Mouse (Mus musculus): Measurements from ENCODE around the gene Nrxn3. TPM values are rescaled to one million over a fixed set of nuclear protein-coding genes. Genes with fewer than 3 reads are reported as not detected.

Nrxn3 gene
- polyA plus RNA-seq, 1 experiment from 2014 or later: 1.4 TPM

DNA sequence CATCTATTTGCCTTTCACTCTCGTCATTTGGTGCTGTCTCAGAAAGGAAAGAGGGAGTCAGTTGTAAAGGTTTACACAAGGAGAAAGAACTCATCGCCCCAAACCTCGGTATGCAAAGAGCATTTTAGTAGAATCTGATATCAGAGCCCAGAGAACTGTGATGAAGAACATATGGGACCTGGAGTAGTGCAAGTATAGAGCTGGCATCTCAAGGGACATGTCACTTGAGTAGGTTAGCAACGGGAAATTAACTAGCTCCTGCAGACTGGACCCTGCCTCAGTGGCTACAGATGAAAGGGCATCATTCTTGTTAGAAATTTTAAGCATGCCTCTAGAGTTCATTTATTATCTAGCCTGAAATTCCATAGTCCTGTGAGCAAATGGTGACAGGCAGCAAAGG lies 1099.5 kb downstream of the Nrxn3 start:
- Histone ChIP-seq H3K36me3 (ENCODE audit: control insufficient read depth, insufficient read depth, low read length) (no peaks in the 10 kb centered on the region), H3K9ac (ENCODE audit: low read depth, low read length) (no peak overlapping the region), H3K4me3 (ENCODE audit: low read length) (no peak overlapping the region), H3K4me2 (ENCODE audit: low read depth, low read length) (no peak overlapping the region), H3K4me1 (ENCODE audit: control insufficient read depth, insufficient read depth, low read length) (no peaks in the 10 kb centered on the region), H3K27ac (ENCODE audit: low read length) (no peak overlapping the region), H3K9me3 (ENCODE audit: control insufficient read depth, low read length) (no peaks in the 10 kb centered on the region), H3K27me3 (replicated peaks; ENCODE audit: control insufficient read depth, insufficient read depth, low read length) (no peaks in the 10 kb centered on the region)
- no peak for ATAC-seq
- 56% methylated on average over 4 of the region's 4 CpGs for WGBS

DNA sequence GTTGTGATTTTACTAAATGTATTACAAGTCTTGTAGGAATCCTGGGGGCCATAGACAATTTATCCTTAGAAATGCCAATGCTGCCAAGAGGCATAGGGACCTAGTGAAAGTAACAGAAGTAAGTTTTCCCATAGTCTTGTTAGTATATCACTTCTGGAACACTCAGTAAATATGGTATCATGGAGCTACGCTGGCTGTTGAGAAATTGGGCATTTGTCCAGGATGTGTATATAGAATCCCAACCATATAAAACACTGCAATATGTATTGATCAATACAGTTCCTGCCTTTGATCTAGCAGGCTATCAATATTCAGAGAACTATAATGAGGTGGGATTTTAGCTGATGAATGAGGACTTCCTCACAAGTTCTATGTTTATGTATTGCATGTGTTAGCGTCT lies 1107.3 kb downstream of the Nrxn3 start:
- no peaks in the 10 kb centered on the region for H3K9me3 ChIP-seq (ENCODE audit: control insufficient read depth, low read length)
- 60% methylated on average over 2 of the region's 2 CpGs for WGBS
- no peaks in the 10 kb centered on the region for H3K27me3 ChIP-seq (replicated peaks; ENCODE audit: control insufficient read depth, insufficient read depth, low read length)
- H3K4me1 ChIP-seq (ENCODE audit: control insufficient read depth, insufficient read depth, low read length): no peaks in the 10 kb centered on the region
- no peak for ATAC-seq
- H3K27ac ChIP-seq (ENCODE audit: low read length): no peak overlapping the region
- H3K9ac ChIP-seq (ENCODE audit: low read depth, low read length): no peak overlapping the region
- no peak overlapping the region for H3K4me2 ChIP-seq (ENCODE audit: low read depth, low read length)
- no peak overlapping the region for H3K4me3 ChIP-seq (ENCODE audit: low read length)
- no peaks in the 10 kb centered on the region for H3K36me3 ChIP-seq (ENCODE audit: control insufficient read depth, insufficient read depth, low read length)

DNA sequence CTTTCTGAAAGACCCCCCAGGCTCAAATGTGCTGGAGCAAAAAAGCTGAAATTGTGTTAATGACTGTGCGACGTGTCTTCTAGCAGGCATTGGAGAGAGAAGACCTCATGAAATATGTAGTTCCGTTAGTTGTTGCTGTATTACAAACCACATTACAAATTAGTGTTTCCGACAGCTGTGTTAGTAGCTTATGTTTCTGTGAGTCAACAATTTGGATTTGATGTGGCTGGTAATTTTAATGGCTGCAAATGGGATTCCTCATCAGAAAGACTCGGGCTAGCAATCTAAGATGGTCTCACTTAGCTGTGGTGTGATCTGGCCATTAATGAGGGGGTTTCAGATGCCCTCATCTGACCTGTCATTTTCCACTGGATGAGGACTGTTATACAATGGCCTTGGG lies 1107.7 kb downstream of the Nrxn3 start:
- Histone ChIP-seq H3K9ac (ENCODE audit: low read depth, low read length) (no peak overlapping the region), H3K4me3 (ENCODE audit: low read length) (no peak overlapping the region), H3K9me3 (ENCODE audit: control insufficient read depth, low read length) (no peaks in the 10 kb centered on the region), H3K36me3 (ENCODE audit: control insufficient read depth, insufficient read depth, low read length) (no peaks in the 10 kb centered on the region), H3K4me2 (ENCODE audit: low read depth, low read length) (no peak overlapping the region), H3K27me3 (replicated peaks; ENCODE audit: control insufficient read depth, insufficient read depth, low read length) (no peaks in the 10 kb centered on the region), H3K4me1 (ENCODE audit: control insufficient read depth, insufficient read depth, low read length) (no peaks in the 10 kb centered on the region), H3K27ac (ENCODE audit: low read length) (no peak overlapping the region)
- no peak for ATAC-seq
- 72% methylated on average over 5 of the region's 5 CpGs for whole genome bisulfite sequencing

DNA sequence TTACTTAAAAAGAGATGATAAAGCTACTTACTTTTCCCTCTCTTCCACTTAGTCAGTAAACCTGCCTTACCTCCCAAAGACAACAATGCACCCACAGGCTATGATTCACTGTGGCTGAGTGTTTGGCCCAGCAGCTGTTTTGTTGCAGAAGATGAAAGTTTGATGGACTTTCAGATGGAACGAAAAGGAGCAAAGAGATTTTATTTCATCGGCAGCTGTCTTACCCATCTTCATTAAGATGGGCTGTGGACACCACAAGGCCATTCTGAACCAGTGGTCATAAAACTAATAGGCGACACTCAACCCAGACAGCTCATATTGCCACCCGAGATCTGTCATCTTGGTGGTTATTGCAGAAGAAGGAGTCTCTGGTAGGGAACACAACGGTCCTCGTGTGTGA lies 1108.6 kb downstream of the Nrxn3 start:
- no peak for ATAC-seq
- Histone ChIP-seq H3K36me3 (ENCODE audit: control insufficient read depth, insufficient read depth, low read length) (no peaks in the 10 kb centered on the region), H3K27ac (ENCODE audit: low read length) (no peak overlapping the region), H3K4me2 (ENCODE audit: low read depth, low read length) (no peak overlapping the region), H3K27me3 (replicated peaks; ENCODE audit: control insufficient read depth, insufficient read depth, low read length) (no peaks in the 10 kb centered on the region), H3K4me1 (ENCODE audit: control insufficient read depth, insufficient read depth, low read length) (no peaks in the 10 kb centered on the region), H3K9ac (ENCODE audit: low read depth, low read length) (no peak overlapping the region), H3K4me3 (ENCODE audit: low read length) (no peak overlapping the region), H3K9me3 (ENCODE audit: control insufficient read depth, low read length) (no peaks in the 10 kb centered on the region)
- WGBS: 88% methylated on average over 6 of the region's 6 CpGs

DNA sequence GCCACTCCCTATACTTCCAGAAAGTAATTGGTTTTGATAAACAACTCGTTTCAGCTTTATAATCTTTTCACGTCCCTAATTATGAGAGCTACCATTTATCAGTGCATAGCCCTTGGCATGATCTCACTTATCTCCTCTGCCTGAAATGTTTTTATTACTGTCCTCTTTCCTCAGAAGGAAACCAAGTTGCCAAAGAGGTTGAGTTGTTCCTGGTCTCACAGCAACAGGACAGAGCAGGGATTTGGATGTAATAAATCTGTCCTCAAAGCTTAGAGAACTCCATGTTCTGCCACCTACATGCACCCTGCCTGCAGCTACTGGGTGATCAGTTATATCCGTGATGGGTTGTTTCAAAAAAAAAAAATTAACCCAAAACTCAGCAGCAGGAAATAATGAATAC lies 1113.6 kb downstream of the Nrxn3 start:
- no peaks in the 10 kb centered on the region for H3K9me3 ChIP-seq (ENCODE audit: control insufficient read depth, low read length)
- H3K4me3 ChIP-seq (ENCODE audit: low read length): no peak overlapping the region
- no peaks in the 10 kb centered on the region for H3K27me3 ChIP-seq (replicated peaks; ENCODE audit: control insufficient read depth, insufficient read depth, low read length)
- no peak for ATAC-seq
- no peak overlapping the region for H3K4me2 ChIP-seq (ENCODE audit: low read depth, low read length)
- no peak overlapping the region for H3K27ac ChIP-seq (ENCODE audit: low read length)
- no peak overlapping the region for H3K9ac ChIP-seq (ENCODE audit: low read depth, low read length)
- no peaks in the 10 kb centered on the region for H3K36me3 ChIP-seq (ENCODE audit: control insufficient read depth, insufficient read depth, low read length)
- WGBS: 35% methylated on average over 3 of the region's 3 CpGs
- H3K4me1 ChIP-seq (ENCODE audit: control insufficient read depth, insufficient read depth, low read length): no peaks in the 10 kb centered on the region

DNA sequence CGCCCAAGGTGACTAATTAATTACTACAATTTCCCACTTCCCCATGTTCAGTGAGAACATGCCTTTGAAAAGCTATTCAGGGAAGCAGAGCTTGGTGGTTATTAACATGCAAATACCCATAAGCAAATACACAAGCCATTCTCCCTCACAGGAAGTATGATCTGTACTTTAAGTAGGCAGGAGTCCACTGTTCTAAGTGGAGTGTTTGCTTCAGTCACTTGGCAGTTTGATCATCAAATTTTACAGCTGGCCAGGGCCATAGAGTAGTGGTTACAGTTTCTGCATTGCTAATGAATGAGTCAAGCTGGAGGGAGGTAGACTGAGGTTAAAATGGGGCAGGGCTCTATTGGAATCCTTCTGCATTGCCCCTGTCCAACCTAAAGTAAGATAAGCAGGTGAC lies 1120.2 kb downstream of the Nrxn3 start:
- H3K4me2 ChIP-seq (ENCODE audit: low read depth, low read length): no peak overlapping the region
- no peaks in the 10 kb centered on the region for H3K9me3 ChIP-seq (ENCODE audit: control insufficient read depth, low read length)
- no peak overlapping the region for H3K4me3 ChIP-seq (ENCODE audit: low read length)
- no peak for ATAC-seq
- H3K4me1 ChIP-seq (ENCODE audit: control insufficient read depth, insufficient read depth, low read length): no peaks in the 10 kb centered on the region
- H3K9ac ChIP-seq (ENCODE audit: low read depth, low read length): no peak overlapping the region
- H3K36me3 ChIP-seq (ENCODE audit: control insufficient read depth, insufficient read depth, low read length): no peaks in the 10 kb centered on the region
- no peak overlapping the region for H3K27ac ChIP-seq (ENCODE audit: low read length)
- H3K27me3 ChIP-seq (replicated peaks; ENCODE audit: control insufficient read depth, insufficient read depth, low read length): no peaks in the 10 kb centered on the region
- 84% methylated on average over 1 of the region's 1 CpGs for WGBS

DNA sequence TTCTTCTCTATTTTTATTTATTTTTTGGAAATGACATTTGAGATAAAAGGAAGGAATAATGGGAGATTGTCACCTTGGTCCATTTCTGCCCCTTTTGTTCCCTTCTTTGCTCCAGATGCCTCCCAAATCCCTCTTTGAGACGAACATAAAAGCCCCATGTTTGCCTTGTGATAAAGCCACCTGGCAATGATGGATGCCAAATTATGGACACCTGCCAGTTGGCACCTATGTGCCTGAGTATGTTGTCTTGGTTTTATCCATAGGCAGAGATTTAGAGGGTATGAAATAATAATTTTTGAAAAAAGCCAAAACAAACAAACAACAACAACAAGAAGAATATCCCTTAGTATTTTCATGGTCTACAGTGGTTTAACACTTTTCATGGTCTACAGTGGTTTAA lies 1125.4 kb downstream of the Nrxn3 start:
- WGBS: 53% methylated on average over 1 of the region's 1 CpGs
- no peak for ATAC-seq
- H3K36me3 ChIP-seq (ENCODE audit: control insufficient read depth, insufficient read depth, low read length): no peaks in the 10 kb centered on the region
- H3K9me3 ChIP-seq (ENCODE audit: control insufficient read depth, low read length): no peaks in the 10 kb centered on the region
- H3K9ac ChIP-seq (ENCODE audit: low read depth, low read length): no peak overlapping the region
- H3K27ac ChIP-seq (ENCODE audit: low read length): no peak overlapping the region
- no peak overlapping the region for H3K4me3 ChIP-seq (ENCODE audit: low read length)
- no peaks in the 10 kb centered on the region for H3K27me3 ChIP-seq (replicated peaks; ENCODE audit: control insufficient read depth, insufficient read depth, low read length)
- no peak overlapping the region for H3K4me2 ChIP-seq (ENCODE audit: low read depth, low read length)
- H3K4me1 ChIP-seq (ENCODE audit: control insufficient read depth, insufficient read depth, low read length): no peaks in the 10 kb centered on the region

DNA sequence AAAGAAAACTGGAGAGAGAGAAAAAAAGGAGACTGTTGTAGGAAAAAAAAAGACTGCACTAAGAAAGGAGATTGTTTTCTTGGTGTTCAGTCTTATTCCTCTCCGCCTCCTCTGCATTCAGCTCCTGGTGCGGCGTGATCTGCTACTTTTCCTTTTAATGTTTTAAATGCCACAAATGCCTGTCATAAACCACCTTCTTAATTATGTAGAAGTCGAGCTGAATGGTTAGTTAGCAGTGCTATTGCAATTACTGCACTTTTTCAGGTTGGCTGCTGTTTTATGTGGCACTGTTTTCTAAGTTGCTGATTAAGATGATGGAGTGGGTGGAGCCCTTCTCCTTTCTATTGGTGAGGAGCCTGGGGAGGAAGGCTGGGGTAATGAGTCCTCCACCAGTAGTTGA lies 1131.7 kb downstream of the Nrxn3 start:
- no peak overlapping the region for H3K4me2 ChIP-seq (ENCODE audit: low read depth, low read length)
- ATAC-seq: no peak

DNA sequence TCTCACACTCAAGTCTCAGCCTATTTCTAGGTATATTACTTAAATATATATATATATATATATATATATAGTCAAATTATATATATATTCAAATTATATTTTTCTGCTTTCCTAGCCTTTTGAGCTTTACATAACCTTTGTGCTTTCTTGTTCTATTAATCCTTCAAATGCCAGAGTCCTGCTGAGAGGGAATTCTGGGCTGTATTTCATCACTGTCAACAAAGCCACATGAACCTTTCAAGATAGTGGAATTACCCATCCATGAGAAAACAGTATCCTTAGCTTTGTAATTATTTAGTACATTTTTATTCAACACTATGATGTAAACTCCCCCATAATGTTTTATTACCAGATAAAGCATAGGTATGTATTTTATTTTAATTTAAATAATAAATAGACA lies 1144.4 kb downstream of the Nrxn3 start:
- no peaks in the 10 kb centered on the region for H3K9me3 ChIP-seq (ENCODE audit: control insufficient read depth, low read length)

More for the DNA sequence above, 1131.7 kb downstream of the Nrxn3 start:
- Histone ChIP-seq H3K9me3 (ENCODE audit: control insufficient read depth, low read length) (no peaks in the 10 kb centered on the region), H3K4me1 (ENCODE audit: control insufficient read depth, insufficient read depth, low read length) (no peaks in the 10 kb centered on the region), H3K27me3 (replicated peaks; ENCODE audit: control insufficient read depth, insufficient read depth, low read length) (no peaks in the 10 kb centered on the region), H3K36me3 (ENCODE audit: control insufficient read depth, insufficient read depth, low read length) (no peaks in the 10 kb centered on the region), H3K4me3 (ENCODE audit: low read length) (no peak overlapping the region), H3K27ac (ENCODE audit: low read length) (no peak overlapping the region), H3K9ac (ENCODE audit: low read depth, low read length) (no peak overlapping the region)
- 58% methylated on average over 4 of the region's 4 CpGs for WGBS

DNA sequence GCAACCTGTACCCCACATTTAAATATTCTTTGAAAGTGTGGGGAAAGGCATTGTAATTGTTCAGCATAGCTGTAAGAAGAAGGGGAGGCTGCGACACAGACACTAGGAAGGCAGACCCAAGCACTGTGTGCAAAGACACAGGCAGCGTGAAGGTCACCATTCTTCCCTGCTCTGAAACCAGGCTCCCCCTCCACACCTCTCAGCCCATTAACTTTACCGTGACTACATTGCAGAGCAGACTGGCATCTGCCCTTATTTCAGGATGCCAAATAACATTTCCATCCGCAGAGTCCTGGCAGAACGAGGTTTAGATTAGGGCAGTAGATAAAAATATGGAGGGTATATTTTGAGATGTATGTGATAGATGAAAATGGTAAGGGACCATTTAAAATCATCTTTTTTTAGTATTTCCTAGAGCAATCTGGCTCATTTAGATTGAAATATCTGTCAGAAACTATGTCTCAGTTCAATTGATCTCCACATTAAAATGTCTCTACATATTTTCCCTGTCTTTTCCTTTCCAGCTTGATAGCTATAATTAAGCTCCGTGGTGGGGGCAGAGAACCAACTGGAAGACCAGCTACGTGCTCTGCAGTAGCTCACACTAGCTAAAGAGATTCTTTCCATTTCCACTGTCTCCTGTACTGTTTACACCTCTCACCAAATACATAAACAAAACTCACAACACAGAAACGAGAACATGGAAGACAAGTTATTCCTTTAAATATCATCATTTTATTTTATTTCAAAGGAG lies 1160.1 kb downstream of the Nrxn3 start:
- Histone ChIP-seq H3K4me1 (ENCODE audit: control insufficient read depth, insufficient read depth, low read length) (no peaks in the 10 kb centered on the region), H3K27ac (ENCODE audit: low read length) (no peak overlapping the region), H3K4me2 (ENCODE audit: low read depth, low read length) (no peak overlapping the region), H3K36me3 (ENCODE audit: control insufficient read depth, insufficient read depth, low read length) (no peaks in the 10 kb centered on the region), H3K4me3 (ENCODE audit: low read length) (no peak overlapping the region), H3K9ac (ENCODE audit: low read depth, low read length) (no peak overlapping the region), H3K9me3 (ENCODE audit: control insufficient read depth, low read length) (no peaks in the 10 kb centered on the region), H3K27me3 (replicated peaks; ENCODE audit: control insufficient read depth, insufficient read depth, low read length) (no peaks in the 10 kb centered on the region)
- WGBS: 72% methylated on average over 8 of the region's 8 CpGs
- ATAC-seq: no peak

More for the DNA sequence above, 1144.4 kb downstream of the Nrxn3 start:
- Histone ChIP-seq H3K27ac (ENCODE audit: low read length) (no peak overlapping the region), H3K36me3 (ENCODE audit: control insufficient read depth, insufficient read depth, low read length) (no peaks in the 10 kb centered on the region), H3K27me3 (replicated peaks; ENCODE audit: control insufficient read depth, insufficient read depth, low read length) (no peaks in the 10 kb centered on the region), H3K4me3 (ENCODE audit: low read length) (no peak overlapping the region), H3K4me2 (ENCODE audit: low read depth, low read length) (no peak overlapping the region), H3K9ac (ENCODE audit: low read depth, low read length) (no peak overlapping the region), H3K4me1 (ENCODE audit: control insufficient read depth, insufficient read depth, low read length) (no peaks in the 10 kb centered on the region)
- ATAC-seq: no peak
